Mouse (Mus musculus) CH12F3 (cell line): Measurements from ENCODE around the gene Prl2a1.
"Not testable (repeated sequence)": the region's sequence is repeated elsewhere in the genome, so short reads cannot be mapped to it uniquely, and the experiment has no call there.

Source experiments
- in situ Hi-C: fragments of 300-500 bp; cut with MboI; formaldehyde crosslinking; loops from 2 replicates; pipeline ENCODE4 v1.14.3; 2020; ENCODE audit warnings: low sequenced_read_pairs

The Prl2a1 gene

DNA sequence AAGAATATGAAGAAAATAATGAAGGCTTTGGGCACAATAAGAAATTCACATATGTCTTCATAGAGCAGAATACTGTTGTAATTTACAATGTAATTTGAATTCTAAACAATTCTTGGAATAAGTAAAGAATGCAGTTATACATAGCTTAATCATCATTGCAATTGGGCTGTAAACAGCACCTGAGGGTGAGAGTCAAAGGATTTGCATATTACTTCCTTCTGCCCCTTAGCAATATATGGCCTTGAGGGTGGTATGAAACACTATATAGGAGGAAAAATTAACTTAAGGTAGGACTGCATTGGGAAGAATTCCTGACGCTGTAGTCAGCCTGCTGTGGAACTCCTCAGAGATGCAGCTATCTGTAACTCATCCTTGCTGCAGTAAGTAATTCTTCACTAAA, at the start of gene Prl2a1:
Gene Prl2a1, plus strand, starts transcription at position 301 of the 400 bp plus-strand sequence.
- in situ Hi-C loops = no loop called here

DNA sequence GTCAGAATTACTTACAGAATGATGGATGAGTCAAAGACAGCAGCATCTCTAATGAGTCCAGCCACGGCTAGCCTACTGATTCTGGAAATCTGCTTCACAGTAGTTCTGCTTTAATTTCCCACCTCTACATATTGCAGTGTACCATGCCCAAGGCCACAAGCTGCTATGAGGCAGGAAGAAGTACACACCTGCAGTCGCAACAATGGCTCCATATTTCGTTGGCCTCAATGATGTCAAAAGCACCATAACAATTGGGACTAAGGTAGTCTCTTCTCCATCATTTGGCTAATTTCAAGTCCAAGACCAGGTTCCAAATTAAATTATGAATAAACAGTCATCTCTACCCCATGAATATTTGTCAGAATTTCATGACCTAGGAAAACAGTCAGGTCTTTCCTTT, 20.8 kb upstream of the Prl2a1 start, which contains the start of gene Prl7c1:
Gene Prl7c1, minus strand, starts transcription at position 101 of the 400 bp plus-strand sequence.
- in situ Hi-C loops = not testable (repeated sequence)

DNA sequence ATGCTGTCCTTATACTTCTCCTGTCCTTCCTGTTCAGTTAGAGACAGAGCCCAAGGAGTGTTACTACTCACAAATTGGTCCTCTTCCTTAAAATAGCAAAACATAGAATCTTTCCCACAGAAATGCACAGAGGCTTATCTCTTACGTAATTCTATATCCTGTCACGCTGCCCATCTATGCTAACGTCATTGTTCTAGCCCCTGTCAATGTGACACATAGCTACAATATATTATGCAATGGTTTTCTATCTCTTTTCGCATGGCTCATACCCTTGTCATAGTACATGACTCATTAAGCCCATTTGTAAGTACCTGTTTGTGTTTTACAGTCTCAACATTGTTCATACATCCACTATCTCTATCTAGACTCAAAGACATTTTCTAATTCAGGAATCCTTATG, 2.2 kb upstream of the Prl2a1 start:
- in situ Hi-C loops = no loop called here

DNA sequence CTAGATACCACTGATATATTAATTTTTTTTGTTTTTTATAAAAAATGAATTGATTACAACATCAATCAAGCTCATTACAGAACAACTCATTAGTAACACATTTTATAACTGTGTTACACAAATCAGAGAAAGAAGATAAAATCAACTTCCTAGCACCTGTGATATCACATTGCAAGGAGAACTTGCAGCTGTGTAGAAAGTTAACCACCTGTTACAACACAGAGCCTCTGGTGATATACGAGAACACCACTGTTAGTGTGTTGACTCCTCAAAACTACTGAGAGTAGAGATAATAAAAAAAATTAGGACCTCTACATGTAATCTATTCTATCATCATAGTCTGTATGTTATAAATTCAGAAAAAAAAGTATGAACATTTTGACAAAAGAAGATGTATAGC, 1.3 kb downstream of the Prl2a1 start:
- in situ Hi-C loops = no loop called here

DNA sequence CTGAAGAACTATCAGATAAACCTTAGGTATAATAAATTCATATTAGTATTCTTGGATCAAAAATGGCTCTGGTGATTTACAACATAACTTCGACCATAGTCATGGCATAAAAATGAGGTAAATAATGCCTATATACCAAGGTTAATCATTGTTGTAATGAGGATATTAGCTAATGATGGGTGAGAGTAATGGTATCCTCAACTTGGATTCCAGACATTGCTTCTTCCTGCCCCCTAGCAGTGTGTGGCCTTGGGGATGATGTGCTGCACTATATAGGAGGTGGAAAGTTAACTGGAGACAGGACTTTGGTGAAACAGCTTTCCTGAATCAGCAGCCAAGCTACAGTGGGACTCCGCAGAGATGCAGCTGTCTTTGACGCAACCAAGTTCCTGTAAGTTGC, 47.6 kb downstream of the Prl2a1 start, which contains the start of gene Prl2c1:
Gene Prl2c1, plus strand, starts transcription at position 301 of the 400 bp plus-strand sequence.
- in situ Hi-C loops = no loop called here
